Mouse (Mus musculus): ENCODE results near the gene Parva. TPM values are rescaled to one million over a fixed set of nuclear protein-coding genes. Genes with fewer than 3 reads are reported as not detected.

The Parva gene
- polyA plus RNA-seq, 1 experiment from 2014 or later = 54.5 TPM

DNA sequence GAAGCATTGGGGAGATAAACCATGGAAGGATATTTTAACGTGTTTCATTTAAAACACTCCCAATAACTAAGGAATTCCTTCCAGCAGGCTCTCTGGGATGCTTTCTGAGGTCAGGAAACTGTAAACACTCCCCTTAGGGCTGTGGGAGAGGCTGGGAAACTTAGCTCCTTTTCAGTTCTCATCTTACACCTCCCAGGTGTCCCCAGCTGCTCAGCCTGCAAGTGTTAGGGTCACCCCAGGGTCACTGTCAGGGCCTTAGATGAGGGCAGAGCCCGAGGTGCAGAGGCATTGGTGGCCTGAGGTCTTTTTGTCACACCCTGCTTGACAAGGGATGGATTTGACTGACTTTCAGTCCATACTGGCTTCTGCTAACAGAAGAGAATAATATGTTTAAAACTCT is 35.8 kb downstream of the Parva start:
- H3K4me3 ChIP-seq = no peak overlapping the region
- no peaks in the 10 kb centered on the region for H3K36me3 ChIP-seq
- 9% methylated on average over 2 of the region's 2 CpGs for WGBS
- no peak for DNase-seq (ENCODE audit: low spot score)
- peaks cover 31% of the 10 kb centered on the region for H3K4me1 ChIP-seq (replicated peaks)
- H3K27ac ChIP-seq = 0 out of 2 replicates have a peak overlapping the region, but pooled peaks have one; percentile 60
- H3K9me3 ChIP-seq = no peaks in the 10 kb centered on the region
- no peaks in the 10 kb centered on the region for H3K27me3 ChIP-seq (ENCODE audit: insufficient read depth, poor library complexity, severe bottlenecking)

DNA sequence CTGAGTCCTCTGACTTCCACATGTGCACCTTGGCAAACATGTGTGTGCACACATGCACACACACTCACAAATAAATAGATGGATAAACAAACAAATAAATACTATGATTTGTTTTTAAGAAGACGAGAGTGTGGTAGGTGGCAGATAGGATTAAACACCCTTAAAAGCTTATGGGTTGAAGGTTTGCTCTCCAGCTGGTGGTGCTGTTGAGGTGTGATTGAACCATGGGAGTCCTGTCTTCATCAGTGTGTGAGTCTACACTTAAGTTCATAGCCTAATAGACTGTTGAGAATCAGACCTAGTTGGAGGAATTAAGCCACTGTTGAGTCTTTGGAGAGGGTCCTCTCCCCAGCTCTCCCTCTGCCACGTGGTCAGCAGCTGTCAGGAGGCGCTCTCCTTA is 38.6 kb downstream of the Parva start:
- Histone ChIP-seq H3K27ac (no peak overlapping the region), H3K9me3 (no peaks in the 10 kb centered on the region), H3K36me3 (no peaks in the 10 kb centered on the region), H3K4me3 (no peak overlapping the region), H3K27me3 (ENCODE audit: insufficient read depth, poor library complexity, severe bottlenecking) (no peaks in the 10 kb centered on the region), H3K4me1 (replicated peaks) (peaks cover 50% of the 10 kb centered on the region)
- WGBS = 77% methylated on average over 3 of the region's 3 CpGs
- no peak for DNase-seq (ENCODE audit: low spot score)

DNA sequence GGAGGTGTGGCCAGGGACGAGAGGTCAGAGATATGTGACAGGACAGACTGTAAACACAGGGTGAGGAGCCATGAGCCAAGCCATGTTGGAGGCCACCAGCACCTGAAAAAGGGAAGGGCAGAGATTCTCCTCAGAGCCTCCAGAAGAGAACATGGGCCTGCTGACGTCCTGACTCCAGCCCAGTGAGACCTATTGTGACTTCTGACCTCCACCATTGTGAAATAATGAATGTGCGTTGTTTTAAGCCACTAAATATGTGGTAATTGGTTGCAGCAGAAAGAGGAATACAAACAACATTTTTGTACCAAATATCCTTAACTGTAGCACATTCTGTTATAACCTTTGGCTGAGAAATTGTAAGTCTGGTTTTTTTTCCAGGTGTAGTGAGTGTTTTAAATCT is 39.5 kb downstream of the Parva start:
- no peaks in the 10 kb centered on the region for H3K9me3 ChIP-seq
- peaks cover 55% of the 10 kb centered on the region for H3K4me1 ChIP-seq (replicated peaks)
- H3K4me3 ChIP-seq = no peak overlapping the region
- DNase-seq (ENCODE audit: low spot score) = no peak
- no peaks in the 10 kb centered on the region for H3K27me3 ChIP-seq (ENCODE audit: insufficient read depth, poor library complexity, severe bottlenecking)
- H3K27ac ChIP-seq = peak overlapping the region; percentile 24; the same call in 1 of the 2 replicates
- H3K36me3 ChIP-seq = no peaks in the 10 kb centered on the region
- 66% methylated on average over 3 of the region's 3 CpGs for WGBS

DNA sequence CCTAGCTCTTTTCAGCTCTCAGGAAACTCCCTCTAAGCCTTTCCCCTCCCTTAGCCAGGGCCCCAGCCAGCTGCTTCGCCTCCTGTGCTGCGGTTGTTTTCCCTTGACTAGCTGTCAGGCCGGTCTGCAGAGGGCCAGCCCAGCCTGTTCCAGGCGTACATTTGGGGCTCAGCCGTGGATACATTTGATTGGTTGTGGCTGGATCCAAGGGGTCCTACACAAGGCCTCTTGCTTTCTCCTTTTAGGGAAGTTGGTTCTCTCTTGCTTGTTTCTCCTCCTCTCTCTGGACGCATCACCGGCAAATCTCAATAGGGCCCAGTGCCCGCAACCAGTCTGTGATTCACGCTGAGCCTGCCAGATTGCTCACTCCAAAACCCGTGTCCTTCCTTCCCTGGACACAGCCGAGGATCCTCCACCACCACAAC is 40.4 kb downstream of the Parva start:
- Histone ChIP-seq H3K27me3 (ENCODE audit: insufficient read depth, poor library complexity, severe bottlenecking) (no peaks in the 10 kb centered on the region), H3K9me3 (no peaks in the 10 kb centered on the region), H3K4me1 (replicated peaks) (peaks cover 51% of the 10 kb centered on the region), H3K27ac (peak overlapping the region; percentile 77), H3K36me3 (no peaks in the 10 kb centered on the region), H3K4me3 (no peak overlapping the region)
- DNase-seq (ENCODE audit: low spot score) = peak; percentile 68
- 10% methylated on average over 11 of the region's 11 CpGs for WGBS

DNA sequence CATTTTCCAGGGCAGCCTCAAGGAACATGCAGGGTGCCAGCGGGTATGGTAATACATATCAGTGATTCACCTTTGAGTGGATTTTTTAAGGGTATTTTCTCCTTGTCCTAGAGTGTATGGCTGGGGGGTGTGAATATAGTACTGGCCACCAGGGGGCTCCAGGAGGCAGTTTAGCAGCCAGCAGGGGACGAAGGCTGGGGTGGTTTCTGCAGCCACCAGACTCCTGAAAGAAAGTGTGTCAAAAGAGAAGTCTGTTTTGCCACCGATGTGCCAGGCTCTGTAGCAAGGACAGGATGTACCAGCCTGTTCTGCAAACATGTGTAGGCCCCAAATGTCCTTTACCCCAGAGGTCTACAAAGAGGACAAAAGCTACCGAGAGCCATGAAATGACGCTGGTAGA is 42.5 kb downstream of the Parva start:
- H3K36me3 ChIP-seq = no peaks in the 10 kb centered on the region
- no peaks in the 10 kb centered on the region for H3K27me3 ChIP-seq (ENCODE audit: insufficient read depth, poor library complexity, severe bottlenecking)
- WGBS = 47% methylated on average over 5 of the region's 5 CpGs
- DNase-seq (ENCODE audit: low spot score) = peak; percentile 78
- peaks cover 55% of the 10 kb centered on the region for H3K4me1 ChIP-seq (replicated peaks)
- no peaks in the 10 kb centered on the region for H3K9me3 ChIP-seq
- H3K4me3 ChIP-seq = no peak overlapping the region
- H3K27ac ChIP-seq = 0 out of 2 replicates have a peak overlapping the region, but pooled peaks have one; percentile 57

DNA sequence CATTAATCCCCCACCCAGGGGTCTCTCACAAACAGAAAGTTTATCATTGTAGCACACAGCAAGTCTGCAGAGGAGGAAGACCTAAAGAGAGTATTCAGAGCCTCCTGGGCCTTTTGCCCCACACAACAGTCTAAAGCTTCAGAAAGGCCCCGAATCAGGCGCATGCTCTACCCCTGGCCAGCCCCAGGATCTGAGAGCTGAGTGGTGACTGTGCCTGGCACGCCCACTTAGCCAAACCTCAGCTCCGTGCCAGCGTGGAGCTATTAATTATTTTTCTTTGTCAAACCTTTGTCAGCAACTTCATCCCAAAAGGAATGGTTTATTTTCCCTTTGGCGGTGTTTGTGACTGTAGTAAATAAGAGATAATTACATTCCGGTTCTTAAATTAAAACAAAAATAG is 44.0 kb downstream of the Parva start:
- no peak overlapping the region for H3K27ac ChIP-seq
- H3K27me3 ChIP-seq (ENCODE audit: insufficient read depth, poor library complexity, severe bottlenecking) = no peaks in the 10 kb centered on the region
- WGBS = 77% methylated on average over 7 of the region's 7 CpGs
- H3K9me3 ChIP-seq = no peaks in the 10 kb centered on the region
- peaks cover 55% of the 10 kb centered on the region for H3K4me1 ChIP-seq (replicated peaks)
- no peak overlapping the region for H3K4me3 ChIP-seq
- DNase-seq (ENCODE audit: low spot score) = no peak
- no peaks in the 10 kb centered on the region for H3K36me3 ChIP-seq

DNA sequence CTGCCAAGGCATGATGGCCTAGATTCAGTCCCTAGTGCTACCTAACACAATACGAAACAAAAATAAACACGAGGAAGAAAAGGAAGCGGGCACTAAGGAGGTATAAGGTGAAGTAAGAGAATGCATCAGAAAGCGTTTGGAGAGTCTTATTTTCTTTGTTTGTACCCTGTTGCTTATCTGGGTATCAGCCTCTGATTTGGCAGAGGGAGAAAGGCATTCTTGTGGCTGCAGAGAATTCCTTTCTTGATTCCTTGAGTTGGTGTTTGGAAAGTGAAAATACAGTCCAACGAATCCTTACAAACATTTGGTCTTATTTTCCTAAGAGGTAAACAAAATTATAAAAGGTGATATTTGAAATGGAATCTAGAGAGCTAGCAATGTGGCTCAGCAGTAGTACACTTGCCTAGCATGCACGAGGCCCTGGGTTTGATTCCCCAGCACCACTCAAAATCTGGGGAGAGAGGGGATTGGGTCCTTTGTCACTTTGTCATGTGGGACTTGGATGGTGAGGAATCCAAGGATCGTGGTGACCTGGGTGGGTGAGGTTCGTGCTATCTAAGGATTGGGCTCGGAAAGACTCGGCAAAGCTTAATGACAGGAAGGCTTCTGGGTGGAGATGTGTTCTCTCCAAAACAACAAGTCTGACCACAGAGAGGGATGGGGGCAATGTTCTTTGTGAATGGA is 44.9 kb downstream of the Parva start:
- 72% methylated on average over 10 of the region's 10 CpGs for WGBS
- Histone ChIP-seq H3K9me3 (no peaks in the 10 kb centered on the region), H3K36me3 (no peaks in the 10 kb centered on the region), H3K4me1 (replicated peaks) (peaks cover 53% of the 10 kb centered on the region), H3K27ac (no peak overlapping the region), H3K27me3 (ENCODE audit: insufficient read depth, poor library complexity, severe bottlenecking) (no peaks in the 10 kb centered on the region), H3K4me3 (no peak overlapping the region)
- no peak for DNase-seq (ENCODE audit: low spot score)

DNA sequence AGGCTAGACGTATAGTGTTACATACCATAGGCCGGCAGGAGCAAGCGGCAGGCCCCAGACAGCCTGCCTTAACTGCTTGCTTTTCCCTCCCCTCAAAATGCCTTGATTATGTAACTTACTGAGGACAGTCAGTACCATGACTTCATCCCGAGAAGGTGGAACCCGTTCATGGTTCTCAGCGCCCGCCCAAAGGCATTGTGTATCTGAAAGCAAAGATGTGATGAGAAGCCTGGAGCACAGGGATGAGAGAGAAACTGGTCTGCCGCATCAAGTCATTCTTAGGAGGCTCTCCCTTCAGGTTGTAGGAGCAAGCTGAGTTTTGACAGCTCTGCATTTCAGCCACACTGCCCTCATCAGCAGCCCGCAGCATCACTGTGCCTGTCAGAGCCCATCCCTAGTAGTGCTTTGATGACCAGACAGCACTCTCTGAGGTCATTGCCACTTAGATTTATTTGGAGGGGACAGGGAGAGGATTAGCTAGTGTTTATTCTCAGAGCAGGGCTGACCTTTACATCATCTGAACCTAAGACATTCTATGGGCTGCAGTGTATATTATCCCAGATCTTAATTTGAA is 45.5 kb downstream of the Parva start:
- peaks cover 47% of the 10 kb centered on the region for H3K4me1 ChIP-seq (replicated peaks)

DNA sequence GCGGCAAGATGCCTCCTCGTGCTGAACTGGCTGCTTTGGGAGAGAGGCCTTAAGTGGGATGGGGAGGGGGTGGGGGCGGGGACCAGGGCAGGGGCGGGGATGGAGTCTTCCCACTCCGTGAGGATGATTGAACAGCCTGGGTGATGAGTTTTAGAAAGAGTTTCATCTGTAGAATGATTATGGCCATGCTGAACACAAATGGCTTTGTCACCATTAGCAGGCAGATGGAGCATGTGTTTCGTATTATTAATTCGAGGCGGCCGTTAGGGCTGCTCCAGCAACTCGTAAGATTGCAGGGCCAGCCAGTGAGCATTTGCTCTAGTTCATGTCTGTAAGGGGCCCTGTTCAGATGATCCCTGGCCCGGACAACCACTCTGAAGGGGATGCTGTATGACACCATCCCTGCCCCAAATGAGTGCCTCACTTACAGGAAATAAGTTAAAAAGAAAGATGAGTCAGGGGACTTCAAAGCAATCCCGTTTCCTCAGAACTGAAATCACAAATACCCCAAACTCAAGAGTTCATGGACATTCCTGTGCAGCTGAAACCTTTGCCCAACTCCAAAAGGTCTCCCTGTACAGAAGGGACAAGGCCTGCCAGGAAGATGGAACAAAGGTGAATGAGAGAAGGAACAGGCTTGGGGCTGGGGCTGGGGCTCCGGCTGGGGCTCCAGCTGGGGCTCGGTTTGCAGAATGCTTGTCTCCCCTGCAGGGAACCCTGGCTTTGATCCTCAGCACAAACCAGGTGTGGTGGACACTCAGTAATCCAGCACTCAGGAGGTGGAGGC is 46.5 kb downstream of the Parva start:
- 28% methylated on average over 14 of the region's 14 CpGs for WGBS
- H3K36me3 ChIP-seq = no peaks in the 10 kb centered on the region
- no peak overlapping the region for H3K4me3 ChIP-seq
- H3K4me1 ChIP-seq (replicated peaks) = peaks cover 42% of the 10 kb centered on the region
- H3K27me3 ChIP-seq (ENCODE audit: insufficient read depth, poor library complexity, severe bottlenecking) = no peaks in the 10 kb centered on the region
- peak overlapping the region; percentile 69 for H3K27ac ChIP-seq
- H3K9me3 ChIP-seq = no peaks in the 10 kb centered on the region
- DNase-seq (ENCODE audit: low spot score) = peak; percentile 34

More for the DNA sequence above, 45.5 kb downstream of the Parva start:
- Histone ChIP-seq H3K27me3 (ENCODE audit: insufficient read depth, poor library complexity, severe bottlenecking) (no peaks in the 10 kb centered on the region), H3K9me3 (no peaks in the 10 kb centered on the region), H3K36me3 (no peaks in the 10 kb centered on the region), H3K4me3 (no peak overlapping the region), H3K27ac (0 out of 2 replicates have a peak overlapping the region, but pooled peaks have one; percentile 60)
- WGBS = 51% methylated on average over 9 of the region's 9 CpGs
- DNase-seq (ENCODE audit: low spot score) = no peak

DNA sequence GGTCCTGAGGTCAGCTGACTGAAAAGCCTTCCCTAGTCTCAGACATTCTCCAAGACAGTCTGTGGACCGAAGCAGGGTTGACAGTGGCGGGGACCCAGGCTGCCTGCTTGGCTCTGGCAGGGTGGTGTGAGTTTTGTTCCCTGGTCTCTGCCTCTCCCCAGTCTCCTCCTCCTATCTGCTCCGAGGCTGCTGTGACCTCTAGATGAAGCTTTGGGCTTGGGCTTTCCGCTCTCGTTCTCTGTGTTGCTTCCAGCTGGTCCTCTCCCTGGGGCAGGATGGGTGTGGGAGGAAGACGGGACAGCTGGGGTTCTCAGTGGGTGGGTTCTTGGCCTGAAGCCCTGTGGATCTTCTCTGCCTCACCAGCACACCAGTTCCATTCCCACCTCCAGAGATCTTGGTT is 51.8 kb downstream of the Parva start:
- no peak for DNase-seq (ENCODE audit: low spot score)
- H3K4me3 ChIP-seq = no peak overlapping the region
- H3K27ac ChIP-seq = peak overlapping the region; percentile 45
- 66% methylated on average over 6 of the region's 6 CpGs for WGBS
- peaks cover 44% of the 10 kb centered on the region for H3K4me1 ChIP-seq (replicated peaks)
- H3K27me3 ChIP-seq (ENCODE audit: insufficient read depth, poor library complexity, severe bottlenecking) = no peaks in the 10 kb centered on the region
- no peaks in the 10 kb centered on the region for H3K9me3 ChIP-seq
- no peaks in the 10 kb centered on the region for H3K36me3 ChIP-seq

DNA sequence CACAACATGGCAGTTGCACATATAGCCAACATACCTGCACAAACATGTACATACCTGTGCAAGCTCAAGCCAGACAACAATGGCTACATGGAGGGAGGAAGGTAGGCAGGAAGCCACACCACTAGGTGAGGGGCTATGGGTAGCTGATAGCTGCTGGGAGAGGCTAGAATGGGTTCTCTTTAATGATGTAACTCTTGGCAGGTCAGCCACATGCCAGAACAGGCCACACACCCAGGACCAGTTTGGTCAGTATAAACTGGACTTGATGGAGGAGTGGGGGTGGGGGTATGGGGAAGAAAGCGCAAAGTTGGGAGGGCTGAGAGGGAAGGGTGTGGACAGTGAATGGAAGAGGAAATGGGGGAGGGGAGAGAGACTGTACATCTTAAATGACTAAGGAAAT is 53.7 kb downstream of the Parva start:
- Histone ChIP-seq H3K9me3 (no peaks in the 10 kb centered on the region), H3K36me3 (no peaks in the 10 kb centered on the region), H3K27ac (no peak overlapping the region), H3K4me3 (no peak overlapping the region), H3K4me1 (replicated peaks) (peaks cover 42% of the 10 kb centered on the region), H3K27me3 (ENCODE audit: insufficient read depth, poor library complexity, severe bottlenecking) (no peaks in the 10 kb centered on the region)
- 94% methylated on average over 1 of the region's 1 CpGs for WGBS
- no peak for DNase-seq (ENCODE audit: low spot score)

DNA sequence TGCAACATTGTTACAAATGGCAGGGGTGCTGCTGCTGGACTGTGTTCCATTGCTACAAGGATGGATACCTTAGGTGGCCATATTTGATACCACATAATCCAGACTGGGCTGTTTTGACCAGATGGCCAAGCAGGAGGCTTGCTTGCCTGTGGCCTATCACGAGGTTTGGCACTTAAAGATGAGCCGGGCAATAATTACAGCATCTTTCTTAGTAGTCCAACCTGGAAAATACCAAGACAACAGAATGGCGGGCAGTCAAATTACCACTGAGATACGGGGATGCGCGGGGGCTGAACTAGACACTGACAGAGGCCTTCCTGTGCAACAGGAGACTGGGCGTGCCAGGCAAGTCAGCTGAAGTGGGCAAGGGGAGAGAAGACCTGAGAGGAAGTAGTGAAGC is 55.3 kb downstream of the Parva start:
- H3K27me3 ChIP-seq (ENCODE audit: insufficient read depth, poor library complexity, severe bottlenecking) = no peaks in the 10 kb centered on the region
- no peak overlapping the region for H3K4me3 ChIP-seq
- H3K27ac ChIP-seq = peak overlapping the region; percentile 82
- H3K9me3 ChIP-seq = no peaks in the 10 kb centered on the region
- H3K4me1 ChIP-seq (replicated peaks) = peaks cover 42% of the 10 kb centered on the region
- no peaks in the 10 kb centered on the region for H3K36me3 ChIP-seq
- WGBS = 89% methylated on average over 7 of the region's 7 CpGs
- DNase-seq (ENCODE audit: low spot score) = no peak

DNA sequence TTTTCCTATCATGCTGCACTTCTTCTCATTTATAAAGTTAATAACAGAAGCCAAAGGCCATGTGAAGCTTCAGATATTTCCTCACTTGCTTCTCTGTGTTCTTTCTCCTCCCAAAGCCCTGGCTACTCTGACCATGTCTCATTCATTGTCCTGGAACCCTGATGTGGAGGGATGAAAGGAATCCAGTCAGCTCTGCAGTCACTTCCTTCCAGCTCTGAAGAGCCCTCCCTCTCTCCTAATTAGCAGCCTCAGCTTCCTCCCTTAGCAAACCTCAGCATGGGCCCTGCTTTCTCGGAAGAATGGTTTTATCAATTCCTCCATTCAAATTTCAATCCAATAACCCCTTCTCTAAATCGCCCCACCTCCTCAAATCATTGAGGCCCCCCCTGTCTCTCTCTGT is 56.1 kb downstream of the Parva start:
- H3K36me3 ChIP-seq = no peaks in the 10 kb centered on the region
- H3K9me3 ChIP-seq = no peaks in the 10 kb centered on the region
- H3K27ac ChIP-seq = peak overlapping the region; percentile 82
- WGBS = 18% methylated on average over 2 of the region's 2 CpGs
- H3K4me3 ChIP-seq = no peak overlapping the region
- H3K4me1 ChIP-seq (replicated peaks) = peaks cover 42% of the 10 kb centered on the region
- no peaks in the 10 kb centered on the region for H3K27me3 ChIP-seq (ENCODE audit: insufficient read depth, poor library complexity, severe bottlenecking)
- no peak for DNase-seq (ENCODE audit: low spot score)

All from hindbrain, embryonic 10.5 days (tissue).